Comparison of ENCODE assay signal across 9 mouse cellular contexts in the genomic region with DNA sequence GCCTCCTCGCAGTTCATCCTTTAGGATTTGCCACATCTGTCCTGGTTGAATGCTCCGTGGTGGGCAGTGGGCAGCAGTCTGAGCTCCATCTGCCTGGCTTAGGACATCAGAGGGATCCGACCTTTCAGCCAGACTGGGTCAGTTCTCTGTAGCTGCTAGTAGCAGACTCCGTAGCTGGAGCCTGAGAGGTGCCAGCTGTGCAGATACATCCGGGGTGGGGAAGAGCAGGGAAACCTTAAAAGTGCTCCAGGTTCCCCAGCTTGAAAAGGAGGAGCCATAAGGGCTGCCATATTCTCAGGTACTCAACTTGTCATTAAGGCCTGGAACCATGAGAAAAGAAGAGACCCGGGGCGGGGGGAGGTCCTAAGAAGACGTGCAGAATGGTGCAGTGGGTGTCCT. TPM values are rescaled to one million over a fixed set of nuclear protein-coding genes. Genes with fewer than 3 reads are reported as not detected.
A peak's percentile ranks its signal among the peaks of the same experiment; 100 is the strongest.
DNase-seq lines count a peak whose midpoint lies in the region; ATAC-seq and TF ChIP-seq lines count a peak whose summit lies in the region.
"Had no signal": no experiment of that assay in that cellular context is flagged by ENCODE, and none has a peak within 500 bp of the region (broad histone marks: within the 10 kb centered on the region; RNA-seq: fewer than 3 reads in every experiment).

No protein-coding gene starts in this region.

- peak overlapping the region; percentile 89 for H3K4me2 ChIP-seq in kidney, postnatal 0 days (ENCODE audit: low read length)
- H3K4me2 ChIP-seq in embryonic facial prominence, embryonic 15.5 days (replicated peaks), result peak overlapping the region; percentile 98
- H3K4me2 ChIP-seq in limb, embryonic 11.5 days (ENCODE audit: low read depth, severe bottlenecking), result peak overlapping the region; percentile 92
- peak overlapping the region; percentile 67 for H3K4me2 ChIP-seq in neural tube, embryonic 13.5 days

- H3K4me1 ChIP-seq in kidney, postnatal 0 days (replicated peaks; ENCODE audit: insufficient read depth, low read length), result 0 out of 2 replicates have a peak, but pooled peaks cover 3% of the 10 kb centered on the region
- H3K4me1 ChIP-seq in embryonic facial prominence, embryonic 15.5 days, result peaks cover 15% of the 10 kb centered on the region
- H3K4me1 ChIP-seq in limb, embryonic 11.5 days (ENCODE audit: control insufficient read depth, insufficient read depth, low read length), result peaks cover 8% of the 10 kb centered on the region
- H3K4me1 ChIP-seq in neural tube, embryonic 13.5 days (replicated peaks), result peaks cover 11% of the 10 kb centered on the region

- no peak for DNase-seq in kidney, postnatal 0 days (ENCODE audit: low spot score)
- DNase-seq in kidney, adult 8-10 months, result no peak
- no peak for DNase-seq in limb, embryonic 11.5 days (ENCODE audit: low spot score)
- DNase-seq in frontal cortex, postnatal 25 days (ENCODE audit: low spot score in 2 of 2), result no peak
- no peak for DNase-seq in layer of hippocampus, postnatal 10 days (ENCODE audit: low spot score in 2 of 2)
- DNase-seq in cerebellum, postnatal 10 days, result no peak

- H3K36me3 ChIP-seq in kidney, postnatal 0 days (ENCODE audit: insufficient read depth, low read length), result 0 out of 2 replicates have a peak, but pooled peaks cover 5% of the 10 kb centered on the region
- H3K36me3 ChIP-seq in embryonic facial prominence, embryonic 15.5 days, result peaks cover 12% of the 10 kb centered on the region; the same call in 1 of the 2 replicates
- H3K36me3 ChIP-seq in limb, embryonic 11.5 days (ENCODE audit: control insufficient read depth, insufficient read depth, low read length), result no peaks in the 10 kb centered on the region
- peaks cover 10% of the 10 kb centered on the region for H3K36me3 ChIP-seq in neural tube, embryonic 13.5 days

- H3K9me3 ChIP-seq in kidney, postnatal 0 days (replicated peaks; ENCODE audit: low read length), result no peaks in the 10 kb centered on the region
- no peaks in the 10 kb centered on the region for H3K9me3 ChIP-seq in embryonic facial prominence, embryonic 15.5 days (replicated peaks)
- H3K9me3 ChIP-seq in limb, embryonic 11.5 days (ENCODE audit: control insufficient read depth, low read length), result peaks cover 2% of the 10 kb centered on the region; the same call in 1 of the 2 replicates
- H3K9me3 ChIP-seq in neural tube, embryonic 13.5 days, result peaks cover 5% of the 10 kb centered on the region

- WGBS in kidney, postnatal 0 days, result 26% methylated on average over 8 of the region's 8 CpGs
- WGBS in embryonic facial prominence, embryonic 15.5 days, result 29% methylated on average over 8 of the region's 8 CpGs
- 26% methylated on average over 8 of the region's 8 CpGs for WGBS in limb, embryonic 11.5 days
- WGBS in neural tube, embryonic 13.5 days, result 28% methylated on average over 8 of the region's 8 CpGs

- peak overlapping the region; percentile 59; the same call in 1 of the 2 replicates for H3K9ac ChIP-seq in kidney, postnatal 0 days (ENCODE audit: low read depth, low read length)
- no peak overlapping the region for H3K9ac ChIP-seq in embryonic facial prominence, embryonic 15.5 days
- H3K9ac ChIP-seq in limb, embryonic 11.5 days (ENCODE audit: low read length), result no peak overlapping the region; the same call in 1 of the 2 replicates
- H3K9ac ChIP-seq in neural tube, embryonic 13.5 days, result peak overlapping the region; percentile 57; the same call in 1 of the 2 replicates

- no peak; the same call in 1 of the 2 replicates for ATAC-seq in kidney, postnatal 0 days (replicated peaks; ENCODE audit: low FRiP score, low read depth)
- ATAC-seq in embryonic facial prominence, embryonic 15.5 days (ENCODE audit: insufficient number of reproducible peaks, low FRiP score, low TSS enrichment, low read depth), result no peak
- ATAC-seq in limb, embryonic 11.5 days (ENCODE audit: insufficient number of reproducible peaks, low FRiP score, low TSS enrichment, low read depth), result no peak
- ATAC-seq in neural tube, embryonic 13.5 days (ENCODE audit: low read depth), result no peak
- ATAC-seq: Patski had no signal

- H3K27me3 ChIP-seq in kidney, postnatal 0 days (ENCODE audit: insufficient read depth, low read length), result no peaks in the 10 kb centered on the region
- H3K27me3 ChIP-seq in embryonic facial prominence, embryonic 15.5 days, result no peaks in the 10 kb centered on the region
- H3K27me3 ChIP-seq in limb, embryonic 11.5 days (ENCODE audit: control insufficient read depth, insufficient read depth, low read length), result peaks cover 4% of the 10 kb centered on the region; the same call in 1 of the 2 replicates
- peaks cover 32% of the 10 kb centered on the region for H3K27me3 ChIP-seq in neural tube, embryonic 13.5 days
- H3K27me3 ChIP-seq: Patski had no signal

- TF ChIP-seq CTCF in kidney, postnatal 0 days (IDR thresholded peaks at IDR 0.05; ENCODE audit: low read depth), result no peak

- H3K27ac ChIP-seq in kidney, postnatal 0 days, result no peak overlapping the region
- no peak overlapping the region for H3K27ac ChIP-seq in embryonic facial prominence, embryonic 15.5 days (replicated peaks)
- H3K27ac ChIP-seq in limb, embryonic 11.5 days (replicated peaks; ENCODE audit: low read depth, low read length), result no peak overlapping the region
- H3K27ac ChIP-seq in neural tube, embryonic 13.5 days (replicated peaks), result no peak overlapping the region

- peak overlapping the region; percentile 37; the same call in 1 of the 2 replicates for H3K4me3 ChIP-seq in kidney, postnatal 0 days (replicated peaks; ENCODE audit: low read depth, low read length)
- peak overlapping the region; percentile 50 for H3K4me3 ChIP-seq in embryonic facial prominence, embryonic 15.5 days (replicated peaks)
- peak overlapping the region; percentile 43 for H3K4me3 ChIP-seq in limb, embryonic 11.5 days (ENCODE audit: low read depth, low read length)
- peak overlapping the region; percentile 36 for H3K4me3 ChIP-seq in neural tube, embryonic 13.5 days

RNA-seq across cellular contexts. Expression of a gene that starts 0.4 kb away (rescaled TPM):
- 0.84 and 1.2 TPM in 2 replicates for polyA plus RNA-seq in kidney, postnatal 0 days (2015; fragmentation: Nextera tagmentation; extraction: Ambion mirVana)
- polyA plus RNA-seq in embryonic facial prominence, embryonic 15.5 days (2015; fragmentation: Nextera tagmentation; extraction: Ambion mirVana), result 2.2 and 2.4 TPM in 2 replicates
- 1.1 and 1.5 TPM in 2 replicates for polyA plus RNA-seq in limb, embryonic 11.5 days (2014; fragmentation: Nextera tagmentation; extraction: Ambion mirVana)
- polyA plus RNA-seq in neural tube, embryonic 13.5 days (2015; fragmentation: Nextera tagmentation; extraction: Ambion mirVana), result 0.26 and 0.47 TPM in 2 replicates
- under 1 TPM; 0.18 to 0.57 TPM for total RNA-seq in layer of hippocampus, postnatal 10 days (2021)

RNA-seq across cellular contexts. Expression of a gene that starts 15.0 kb away (rescaled TPM):
- polyA plus RNA-seq in kidney, postnatal 0 days (2015; fragmentation: Nextera tagmentation; extraction: Ambion mirVana), result 0.22 and 0.39 TPM in 2 replicates
- 4.4 and 6.3 TPM in 2 replicates for polyA plus RNA-seq in embryonic facial prominence, embryonic 15.5 days (2015; fragmentation: Nextera tagmentation; extraction: Ambion mirVana)
- 0.25 and 0.44 TPM in 2 replicates for polyA plus RNA-seq in limb, embryonic 11.5 days (2014; fragmentation: Nextera tagmentation; extraction: Ambion mirVana)
- 0.25 and 0.37 TPM in 2 replicates for polyA plus RNA-seq in neural tube, embryonic 13.5 days (2015; fragmentation: Nextera tagmentation; extraction: Ambion mirVana)
- total RNA-seq in layer of hippocampus, postnatal 10 days (2021), result not detected

RNA-seq across cellular contexts. Expression of a gene that starts 32.8 kb away (rescaled TPM):
- polyA plus RNA-seq in kidney, postnatal 0 days (2015; fragmentation: Nextera tagmentation; extraction: Ambion mirVana), result 91.0 and 99.8 TPM in 2 replicates
- polyA plus RNA-seq in embryonic facial prominence, embryonic 15.5 days (2015; fragmentation: Nextera tagmentation; extraction: Ambion mirVana), result 148 TPM in 2 replicates
- 178 and 189 TPM in 2 replicates for polyA plus RNA-seq in limb, embryonic 11.5 days (2014; fragmentation: Nextera tagmentation; extraction: Ambion mirVana)
- 138 and 141 TPM in 2 replicates for polyA plus RNA-seq in neural tube, embryonic 13.5 days (2015; fragmentation: Nextera tagmentation; extraction: Ambion mirVana)
- total RNA-seq in layer of hippocampus, postnatal 10 days (2021), result 10 to 100 TPM; 60.1 to 78.9 TPM

RNA-seq across cellular contexts. Expression of a gene that starts 43.9 kb away (rescaled TPM):
- 0.05 and 0.09 TPM in 2 replicates for polyA plus RNA-seq in kidney, postnatal 0 days (2015; fragmentation: Nextera tagmentation; extraction: Ambion mirVana)
- 0.04 TPM in 1 of 2 replicates, not detected in the other for polyA plus RNA-seq in embryonic facial prominence, embryonic 15.5 days (2015; fragmentation: Nextera tagmentation; extraction: Ambion mirVana)
- polyA plus RNA-seq in limb, embryonic 11.5 days (2014; fragmentation: Nextera tagmentation; extraction: Ambion mirVana), result 0.05 TPM in 1 of 2 replicates, not detected in the other
- polyA plus RNA-seq in neural tube, embryonic 13.5 days (2015; fragmentation: Nextera tagmentation; extraction: Ambion mirVana), result 0.06 and 0.24 TPM in 2 replicates
- under 1 TPM; 0.07 to 0.09 TPM for total RNA-seq in layer of hippocampus, postnatal 10 days (2021)

RNA-seq across cellular contexts. Expression of a gene that starts 48.0 kb away (rescaled TPM):
- 60.6 and 62.2 TPM in 2 replicates for polyA plus RNA-seq in kidney, postnatal 0 days (2015; fragmentation: Nextera tagmentation; extraction: Ambion mirVana)
- polyA plus RNA-seq in embryonic facial prominence, embryonic 15.5 days (2015; fragmentation: Nextera tagmentation; extraction: Ambion mirVana), result 144 and 145 TPM in 2 replicates
- 99.8 and 101 TPM in 2 replicates for polyA plus RNA-seq in limb, embryonic 11.5 days (2014; fragmentation: Nextera tagmentation; extraction: Ambion mirVana)
- 146 and 163 TPM in 2 replicates for polyA plus RNA-seq in neural tube, embryonic 13.5 days (2015; fragmentation: Nextera tagmentation; extraction: Ambion mirVana)
- 10 to 100 TPM; 31.4 to 36.0 TPM for total RNA-seq in layer of hippocampus, postnatal 10 days (2021)

Comparison
In these comparisons a context has a peak if more than half of its experiments do, and no peak if none do; other contexts are left out.
1. H3K9ac ChIP-seq: peak in kidney, postnatal 0 days (single experiment) and neural tube, embryonic 13.5 days (single experiment); none in embryonic facial prominence, embryonic 15.5 days (single experiment) and limb, embryonic 11.5 days (single experiment).
2. Peak in every context shown above with its lines, with median percentiles within 50 percentile points of each other: H3K4me2 ChIP-seq and H3K4me3 ChIP-seq.